Mouse (Mus musculus): ENCODE results near the gene Asic4. TPM values are rescaled to one million over a fixed set of nuclear protein-coding genes. Genes with fewer than 3 reads are reported as not detected.
A peak's percentile ranks its signal among the peaks of the same experiment; 100 is the strongest.

Gene Asic4
- 10 to 100 TPM; 21.5 to 26.7 (median 25.1) TPM for total RNA-seq (2022)

GRCm38 (mm10) chr1:75450314-75451005 lies at the start of gene Asic4:
Asic4 (plus strand) TSS chr1:75450436.
- DNase-seq (ENCODE audit: low spot score in 2 of 2), result no peak

DNA sequence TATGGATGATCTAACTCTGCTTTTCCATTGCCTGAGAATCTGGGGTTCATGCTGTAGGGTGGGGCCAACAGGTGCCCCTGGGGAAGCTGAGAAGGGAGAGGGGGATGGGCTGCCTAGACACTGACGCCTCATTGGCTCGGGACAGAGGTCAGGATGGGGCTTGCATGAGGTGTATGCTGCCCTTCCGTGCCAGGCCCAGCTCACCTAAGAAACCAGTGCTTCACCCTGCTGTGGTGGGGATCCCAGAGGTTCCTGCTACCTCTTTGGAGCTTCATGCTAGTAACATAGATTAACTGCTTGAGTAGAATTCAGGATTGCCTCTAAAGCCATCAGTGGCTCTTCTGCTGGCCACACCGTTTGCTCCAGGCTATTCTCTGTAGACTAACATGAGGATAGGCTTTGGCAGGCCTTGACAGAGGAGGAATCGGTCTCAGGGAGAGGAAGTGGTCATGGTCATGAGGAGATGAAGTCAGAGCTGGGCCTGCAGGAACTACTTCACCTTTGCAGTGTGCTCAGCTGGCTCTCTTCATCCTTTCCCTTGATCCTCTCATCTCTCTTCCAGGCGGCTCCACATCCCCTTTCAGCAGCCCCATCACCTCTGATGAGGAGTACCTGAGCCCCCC lies 49.6 kb upstream of the Asic4 start:
- no peak for DNase-seq (ENCODE audit: low spot score in 2 of 2)

GRCm38 (mm10) chr1:75405547-75405946 lies 44.7 kb upstream of the Asic4 start:
- no peak for DNase-seq (ENCODE audit: low spot score in 2 of 2)

DNA sequence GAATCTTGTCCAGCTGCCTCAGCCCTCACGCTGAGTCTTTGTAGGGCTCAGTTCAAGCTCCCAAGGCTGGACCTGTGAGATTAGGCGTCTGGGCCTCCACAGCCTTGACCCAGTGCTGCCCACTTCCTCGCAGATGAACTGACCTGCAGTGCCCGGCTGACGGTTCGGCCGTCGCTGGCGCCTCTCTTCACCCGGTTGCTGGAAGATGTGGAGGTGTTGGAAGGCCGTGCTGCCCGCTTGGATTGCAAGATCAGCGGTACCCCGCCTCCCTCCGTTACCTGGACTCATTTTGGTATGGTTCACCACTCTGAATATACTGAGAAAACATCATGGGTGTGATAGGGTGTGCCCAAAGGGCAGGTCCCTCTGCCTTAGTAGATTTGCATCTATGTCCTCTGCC lies 44.1 kb upstream of the Asic4 start:
- DNase-seq (ENCODE audit: low spot score in 2 of 2), result no peak

DNA sequence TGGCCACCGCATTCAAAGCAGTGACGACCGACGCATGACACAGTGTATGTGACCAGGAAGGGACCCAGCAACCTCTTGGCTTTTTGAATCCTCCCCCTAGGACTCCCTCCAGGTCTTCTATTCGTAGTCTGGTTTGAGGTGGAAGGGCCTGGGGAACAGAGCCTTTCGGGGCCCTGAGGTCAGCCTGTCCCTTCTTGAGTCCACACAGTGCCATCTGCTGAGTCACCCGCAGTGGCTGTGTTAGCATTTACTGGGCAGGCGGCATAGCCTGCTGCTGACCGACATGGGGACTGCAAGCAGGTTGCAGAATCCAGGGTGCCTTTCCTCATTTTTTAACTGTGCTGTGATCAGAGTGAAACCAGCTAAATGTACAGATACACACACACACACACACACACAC lies 43.2 kb upstream of the Asic4 start:
- DNase-seq (ENCODE audit: low spot score in 2 of 2), result no peak

DNA sequence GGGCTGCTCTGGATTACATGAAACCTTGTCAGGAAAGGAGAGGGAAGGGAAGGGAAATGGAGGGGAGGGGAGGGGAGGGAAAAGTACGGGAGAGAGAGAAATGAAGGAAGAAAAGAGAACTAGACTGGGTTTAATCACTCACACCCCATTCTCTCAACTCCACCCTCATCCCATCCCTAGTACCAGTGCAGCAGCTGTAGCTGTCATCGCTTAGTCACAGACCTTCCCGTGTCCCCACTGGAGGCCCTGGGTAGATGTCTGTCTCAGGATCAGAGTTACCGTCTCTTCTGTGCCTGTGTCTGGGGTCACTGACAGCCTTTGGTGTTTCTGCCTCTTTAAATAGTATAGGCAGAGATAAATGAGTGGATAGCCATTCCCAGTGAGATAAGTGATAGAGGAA lies 42.0 kb upstream of the Asic4 start:
- no peak for DNase-seq (ENCODE audit: low spot score in 2 of 2)

DNA sequence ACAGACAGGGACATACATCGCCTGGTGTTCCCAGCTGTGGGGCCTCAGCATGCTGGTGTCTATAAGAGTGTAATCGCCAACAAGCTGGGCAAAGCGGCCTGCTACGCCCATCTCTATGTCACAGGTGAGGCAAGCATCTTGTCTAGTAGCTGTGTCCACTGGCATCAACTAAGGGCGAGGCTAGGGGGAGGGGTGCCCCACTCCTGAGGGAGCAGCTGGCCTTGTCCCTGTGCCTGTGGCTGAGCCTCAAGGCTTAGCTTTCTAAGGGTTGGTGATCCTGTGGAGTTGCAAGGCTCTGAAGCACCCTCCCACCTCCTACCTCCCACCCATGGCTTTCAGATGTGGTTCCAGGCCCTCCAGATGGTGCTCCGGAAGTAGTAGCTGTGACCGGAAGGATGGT lies 40.3 kb upstream of the Asic4 start:
- DNase-seq (ENCODE audit: low spot score in 2 of 2), result no peak

DNA sequence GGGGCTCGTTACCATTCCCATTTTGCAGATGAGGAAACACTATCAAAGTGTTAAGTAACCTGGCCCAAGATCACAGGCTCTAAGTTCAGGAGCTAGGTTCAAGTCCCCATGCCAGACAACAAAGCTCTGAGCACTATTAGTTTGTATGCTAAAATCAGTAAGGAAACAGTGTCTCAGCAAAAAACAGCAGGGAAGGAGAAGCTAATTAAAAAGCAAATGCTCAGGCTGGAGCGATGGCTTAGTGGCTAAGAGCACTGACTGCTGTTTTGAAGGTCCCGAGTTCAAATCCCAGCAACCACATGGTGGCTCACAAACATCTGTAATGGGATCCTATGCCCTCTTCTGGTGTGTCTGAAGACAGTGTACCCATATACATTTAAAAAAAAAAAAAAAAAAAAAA lies 38.0 kb upstream of the Asic4 start:
- no peak for DNase-seq (ENCODE audit: low spot score in 2 of 2)

DNA sequence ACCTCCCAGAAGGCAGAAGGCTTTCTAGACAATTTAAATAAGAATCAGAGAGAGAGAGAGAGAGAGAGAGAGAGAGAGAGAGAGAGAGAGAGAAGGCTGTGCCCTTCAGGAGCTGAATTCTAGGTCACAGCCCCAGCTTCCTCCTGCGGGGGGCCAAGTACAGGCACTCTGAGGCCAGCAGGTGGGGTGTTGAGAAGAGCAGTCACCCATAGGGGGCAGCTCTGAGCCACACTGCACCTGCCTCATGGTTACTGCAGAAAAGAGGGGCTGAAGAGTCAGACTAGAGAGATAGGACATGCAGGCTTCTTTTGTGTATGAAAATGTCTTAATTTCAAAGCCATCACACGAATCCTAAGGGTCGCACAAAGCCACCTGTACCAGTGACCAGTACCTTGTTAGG lies 36.5 kb upstream of the Asic4 start:
- no peak for DNase-seq (ENCODE audit: low spot score in 2 of 2)

DNA sequence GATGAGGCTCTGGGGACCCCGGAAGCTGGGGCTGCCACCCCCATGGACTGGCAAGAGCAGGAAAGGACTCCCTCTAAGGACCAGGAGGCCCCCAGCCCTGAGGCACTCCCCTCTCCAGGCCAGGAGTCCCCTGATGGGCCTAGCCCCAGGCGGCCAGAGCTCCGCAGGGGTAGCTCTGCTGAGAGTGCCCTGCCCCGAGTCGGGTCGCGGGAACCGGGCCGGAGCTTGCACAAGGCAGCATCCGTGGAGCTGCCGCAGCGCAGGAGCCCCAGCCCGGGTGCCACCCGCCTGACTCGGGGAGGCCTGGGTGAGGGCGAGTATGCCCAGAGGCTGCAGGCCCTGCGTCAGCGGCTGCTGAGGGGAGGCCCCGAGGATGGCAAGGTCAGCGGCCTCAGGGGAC lies 28.4 kb upstream of the Asic4 start:
- no peak for DNase-seq (ENCODE audit: low spot score in 2 of 2)

GRCm38 (mm10) chr1:75422216-75422822 lies 27.9 kb upstream of the Asic4 start:
- no peak for DNase-seq (ENCODE audit: low spot score in 2 of 2)

DNA sequence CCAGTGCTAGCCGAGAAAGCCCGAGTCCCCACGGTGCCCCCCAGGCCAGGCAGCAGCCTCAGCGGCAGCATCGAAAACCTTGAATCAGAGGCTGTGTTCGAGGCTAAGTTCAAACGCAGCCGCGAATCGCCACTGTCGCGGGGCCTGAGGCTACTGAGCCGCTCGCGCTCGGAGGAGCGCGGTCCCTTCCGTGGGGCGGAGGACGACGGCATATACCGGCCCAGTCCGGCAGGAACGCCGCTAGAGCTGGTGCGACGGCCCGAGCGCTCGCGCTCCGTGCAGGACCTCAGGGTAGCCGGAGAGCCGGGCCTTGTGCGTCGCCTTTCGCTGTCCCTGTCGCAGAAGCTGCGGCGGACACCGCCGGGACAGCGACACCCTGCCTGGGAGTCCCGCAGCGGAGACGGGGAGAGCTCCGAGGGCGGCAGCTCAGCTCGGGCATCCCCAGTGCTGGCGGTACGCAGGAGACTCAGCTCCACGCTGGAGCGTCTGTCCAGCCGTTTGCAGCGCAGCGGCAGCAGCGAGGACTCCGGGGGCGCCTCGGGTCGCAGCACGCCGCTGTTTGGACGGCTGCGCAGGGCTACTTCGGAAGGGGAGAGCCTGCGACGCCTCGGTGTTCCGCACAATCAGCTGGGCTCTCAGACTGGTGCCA lies 27.3 kb upstream of the Asic4 start:
- DNase-seq (ENCODE audit: low spot score in 2 of 2), result no peak

DNA sequence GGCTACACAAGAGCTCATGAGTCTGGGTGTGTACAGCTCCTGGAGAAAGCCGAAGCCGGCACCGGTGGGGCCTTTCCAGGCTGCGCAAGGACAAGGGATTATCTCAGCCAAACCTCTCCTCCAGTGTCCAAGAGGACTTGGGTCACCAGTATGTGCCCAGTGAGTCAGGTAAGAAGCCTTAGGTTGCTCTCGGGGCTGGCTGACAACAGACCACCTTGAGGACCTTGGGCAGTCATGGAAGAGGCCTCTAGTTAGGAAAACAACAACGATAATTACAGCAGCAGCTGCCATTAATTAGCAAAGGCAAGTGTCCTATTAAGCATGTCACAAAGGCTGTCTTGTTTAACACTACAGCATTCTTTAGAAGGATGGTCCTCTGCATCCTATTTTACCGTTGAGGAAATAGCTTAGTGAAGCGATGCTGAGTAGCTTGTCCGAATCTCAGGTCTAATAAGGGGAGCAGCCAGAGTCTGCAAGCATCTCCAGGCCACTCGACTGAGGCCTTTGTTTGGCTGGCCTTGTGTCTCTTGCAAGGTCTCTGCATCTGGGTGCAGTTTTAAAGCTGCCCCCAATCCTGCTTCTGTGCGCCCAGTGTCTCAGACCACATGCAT lies 26.4 kb upstream of the Asic4 start:
- DNase-seq (ENCODE audit: low spot score in 2 of 2), result no peak

- DNase-seq (ENCODE audit: low spot score in 2 of 2), result peak in 1 of 2 experiments; percentile 45
Observed at GRCm38 (mm10) chr1:75425796-75426471, 24.3 kb upstream of the Asic4 start.

DNA sequence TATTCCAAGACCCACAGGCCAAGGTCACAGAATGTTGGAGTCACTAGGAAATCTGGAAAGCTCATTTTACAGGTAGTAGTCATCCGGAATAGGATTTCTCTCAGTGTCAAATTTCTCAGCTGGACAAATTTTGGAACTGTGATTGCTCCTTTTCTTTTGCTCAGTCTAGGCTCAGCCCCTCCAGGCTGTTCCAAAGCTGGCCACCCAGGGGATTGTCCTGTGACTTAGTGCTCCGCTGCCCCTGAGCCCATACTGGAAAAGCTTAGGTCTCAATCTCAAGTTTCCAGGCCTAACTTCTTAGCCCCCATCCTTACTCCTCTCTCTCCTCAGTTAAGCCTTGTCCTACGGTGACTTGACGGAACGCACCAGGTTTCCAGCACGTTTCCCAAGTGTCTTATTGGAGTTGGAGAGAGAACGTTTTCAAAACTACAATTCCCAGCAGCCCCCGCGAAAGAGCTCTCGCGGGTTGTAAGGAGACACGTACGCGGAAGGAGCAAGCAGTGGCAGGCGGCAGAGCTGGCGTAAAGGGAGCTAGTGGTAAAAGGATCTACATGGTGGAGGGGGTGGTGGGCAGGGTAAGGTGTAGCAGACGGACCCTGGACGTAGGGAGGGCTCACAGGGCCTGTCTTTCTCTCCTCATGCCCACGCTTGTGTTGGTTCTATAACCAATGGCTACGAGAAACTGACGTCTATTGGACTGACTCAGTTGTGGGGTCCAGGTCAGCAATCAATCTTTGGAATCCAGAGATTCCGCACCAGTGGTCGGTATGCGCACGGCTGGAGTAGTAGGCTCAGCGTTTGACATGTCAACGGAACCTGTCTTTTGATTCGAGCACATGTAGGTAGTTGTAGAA lies 14.5 kb upstream of the Asic4 start, which contains the start of gene Gmppa:
TSS of gene Gmppa (plus strand) at position 456 of the 854 bp plus-strand sequence.
- DNase-seq (ENCODE audit: low spot score in 2 of 2), result peak; percentile 67 to 78

DNA sequence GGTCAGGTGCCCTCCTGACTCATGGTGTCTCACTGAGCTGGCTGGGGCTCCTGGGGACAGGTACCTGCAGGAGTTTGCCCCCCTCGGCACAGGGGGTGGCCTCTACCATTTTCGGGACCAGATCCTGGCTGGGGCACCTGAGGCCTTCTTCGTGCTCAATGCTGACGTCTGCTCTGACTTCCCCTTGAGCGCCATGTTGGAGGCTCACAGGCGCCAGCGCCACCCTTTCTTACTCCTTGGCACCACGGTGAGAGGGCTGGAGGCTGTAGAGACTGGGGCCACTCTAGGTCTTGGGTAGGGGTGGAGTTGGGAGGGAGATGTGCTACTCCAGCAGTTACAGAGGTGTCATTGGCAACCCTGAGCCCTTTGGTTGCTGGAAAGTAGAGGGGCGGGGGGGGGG lies 11.5 kb upstream of the Asic4 start:
- no peak for DNase-seq (ENCODE audit: low spot score in 2 of 2)

DNA sequence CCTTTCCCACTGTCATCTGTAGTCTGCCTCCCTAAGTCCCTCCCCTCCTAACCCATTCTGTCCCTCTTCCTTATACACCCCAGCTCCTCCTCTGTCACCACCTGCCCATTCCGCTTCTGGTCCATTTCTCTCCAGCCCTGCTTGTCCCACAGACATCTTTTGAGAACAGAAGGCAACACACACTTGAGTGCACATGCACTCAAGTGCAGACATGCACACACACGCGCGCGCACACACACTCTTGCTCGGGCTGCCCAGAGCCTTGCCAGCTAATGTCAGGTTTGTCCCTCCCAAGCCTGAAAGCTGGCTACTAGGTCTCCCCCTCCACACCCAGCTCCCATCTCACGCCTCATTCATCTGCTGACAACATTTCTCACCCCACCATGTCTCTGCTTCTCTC lies 9.6 kb upstream of the Asic4 start:
- DNase-seq (ENCODE audit: low spot score in 2 of 2), result no peak

GRCm38 (mm10) chr1:75441471-75441996 lies 8.7 kb upstream of the Asic4 start:
- no peak for DNase-seq (ENCODE audit: low spot score in 2 of 2)

GRCm38 (mm10) chr1:75442171-75442570 lies 8.1 kb upstream of the Asic4 start:
- no peak for DNase-seq (ENCODE audit: low spot score in 2 of 2)

DNA sequence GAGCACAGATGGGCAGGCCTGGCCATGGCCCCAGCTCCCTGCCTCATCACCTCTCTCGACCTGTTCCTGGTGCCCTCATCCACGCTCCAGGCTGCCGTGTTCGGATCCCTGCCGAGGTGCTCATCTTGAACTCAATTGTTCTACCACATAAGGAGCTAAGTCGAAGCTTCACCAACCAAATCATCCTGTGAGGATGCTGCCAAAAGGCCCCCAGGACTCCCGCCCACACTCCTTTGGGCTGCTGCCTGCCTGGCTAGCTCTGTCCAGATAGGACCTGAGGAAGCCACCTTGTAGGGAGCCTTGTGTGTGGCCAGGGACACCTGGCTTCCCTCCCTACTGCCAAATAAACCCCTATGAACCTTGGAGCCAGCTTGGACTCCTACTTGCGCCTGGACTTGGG lies 7.4 kb upstream of the Asic4 start:
- no peak for DNase-seq (ENCODE audit: low spot score in 2 of 2)

All from left cerebral cortex, adult 8-10 months (tissue).